ENCODE assay signal across 7 mouse cellular contexts in the genomic region with DNA sequence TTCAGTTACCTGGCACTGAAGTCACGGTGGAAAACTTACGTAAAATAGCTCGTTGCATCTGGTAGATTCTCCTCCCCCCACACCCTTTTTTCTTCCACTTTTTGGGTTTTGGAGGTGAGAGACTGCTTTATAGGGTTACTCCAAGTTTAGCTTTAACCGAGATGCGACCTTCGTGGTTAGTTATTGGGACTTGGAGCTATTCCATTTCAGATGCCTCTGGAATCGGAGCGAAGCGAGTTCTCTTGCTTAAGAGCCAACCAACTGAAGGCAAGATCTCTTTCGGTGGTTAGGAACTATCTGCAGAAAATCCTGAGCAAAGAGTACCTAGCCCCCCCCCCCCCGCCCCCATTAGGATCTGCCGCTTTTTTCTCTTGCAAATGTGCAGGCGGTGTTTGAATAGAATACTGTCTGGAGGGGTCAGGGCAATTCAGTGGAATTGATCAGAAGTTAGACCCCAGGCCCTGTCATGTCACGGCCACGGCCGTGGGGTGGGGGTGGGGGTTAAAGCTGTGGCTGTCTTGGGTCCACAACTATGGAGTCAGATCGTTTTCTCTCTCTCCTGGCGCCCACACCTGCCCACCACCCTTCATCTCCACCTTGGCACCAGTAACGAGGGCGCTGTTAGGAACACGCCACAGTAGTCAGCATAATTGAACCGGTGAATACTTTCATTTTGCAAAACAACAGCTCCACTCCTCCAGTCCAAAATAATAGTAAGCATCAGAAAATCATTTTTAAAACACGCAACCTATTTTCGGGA.
DNase-seq lines count a peak whose midpoint lies in the region.

No protein-coding gene starts in this region.

- peak; percentile 59 to 69 for DNase-seq in right cerebral cortex, postnatal 10 days (ENCODE audit: low spot score in 2 of 2)
- no peak for DNase-seq in right cerebral cortex, postnatal 4 days
- no peak for DNase-seq in embryonic facial prominence, embryonic 10.5 days (ENCODE audit: low spot score)
- DNase-seq in limb, embryonic 10.5 days (ENCODE audit: low spot score), result no peak
- DNase-seq in retina, postnatal 1 day, result peak; percentile 66
- no peak for DNase-seq in urinary bladder, postnatal 25 days (ENCODE audit: low spot score)
- DNase-seq in spleen, adult 12 weeks (ENCODE audit: low spot score), result no peak

- peak overlapping the region; percentile 94 for H3K27ac ChIP-seq in embryonic facial prominence, embryonic 10.5 days (replicated peaks)
- H3K27ac ChIP-seq in limb, embryonic 10.5 days, result no peak overlapping the region

- WGBS in embryonic facial prominence, embryonic 10.5 days, result 2% methylated on average over 24 of the region's 24 CpGs
- WGBS in limb, embryonic 10.5 days, result 2% methylated on average over 24 of the region's 24 CpGs

- peaks cover 99% of the 10 kb centered on the region for H3K27me3 ChIP-seq in embryonic facial prominence, embryonic 10.5 days (replicated peaks; ENCODE audit: low read depth, poor library complexity, severe bottlenecking)
- H3K27me3 ChIP-seq in limb, embryonic 10.5 days (ENCODE audit: low read depth, poor library complexity, severe bottlenecking), result peaks cover 94% of the 10 kb centered on the region

- H3K36me3 ChIP-seq in embryonic facial prominence, embryonic 10.5 days (replicated peaks), result no peaks in the 10 kb centered on the region
- H3K36me3 ChIP-seq in limb, embryonic 10.5 days, result no peaks in the 10 kb centered on the region

- no peaks in the 10 kb centered on the region for H3K9me3 ChIP-seq in embryonic facial prominence, embryonic 10.5 days
- H3K9me3 ChIP-seq in limb, embryonic 10.5 days (replicated peaks), result no peaks in the 10 kb centered on the region

- H3K4me3 ChIP-seq in embryonic facial prominence, embryonic 10.5 days, result peak overlapping the region; percentile 72
- peak overlapping the region; percentile 24; the same call in 1 of the 2 replicates for H3K4me3 ChIP-seq in limb, embryonic 10.5 days

- peaks cover 27% of the 10 kb centered on the region for H3K4me1 ChIP-seq in embryonic facial prominence, embryonic 10.5 days
- H3K4me1 ChIP-seq in limb, embryonic 10.5 days, result peaks cover 43% of the 10 kb centered on the region

Comparison
In these comparisons a context has a peak if more than half of its experiments do, and no peak if none do; other contexts are left out.
1. DNase-seq: peak in right cerebral cortex, postnatal 10 days (2 of 2) and retina, postnatal 1 day (single experiment); none in right cerebral cortex, postnatal 4 days (single experiment), embryonic facial prominence, embryonic 10.5 days (single experiment), limb, embryonic 10.5 days (single experiment), urinary bladder, postnatal 25 days (single experiment) and spleen, adult 12 weeks (single experiment).